Mouse (Mus musculus) megakaryocyte, embryonic 14.5 days (primary cell): Measurements from ENCODE around the gene Cherp. TPM values are rescaled to one million over a fixed set of nuclear protein-coding genes. Genes with fewer than 3 reads are reported as not detected.

Experiments used
- H3K27me3 ChIP-seq: replicated peaks from 2 replicates; pipeline ENCODE3; 2012; ENCODE audit warnings: inconsistent platforms
- H3K36me3 ChIP-seq: replicated peaks from 2 replicates; pipeline ENCODE3; 2012; ENCODE audit warnings: low read length, inconsistent platforms, mixed read lengths
- H3K4me1 ChIP-seq: 2 replicates; pipeline ENCODE4 v1.6.1; 2012; ENCODE audit warnings: inconsistent platforms
- H3K4me3 ChIP-seq: replicated peaks from 2 replicates; pipeline ENCODE3; 2012; ENCODE audit warnings: moderate library complexity, mild to moderate bottlenecking, inconsistent platforms
- H3K9me3 ChIP-seq: 2 replicates; pipeline ENCODE4 v1.6.1; 2012; ENCODE audit warnings: inconsistent platforms
- FLI1 ChIP-seq: IDR thresholded peaks from 2 replicates; pipeline ENCODE4 v1.6.1; 2012; ENCODE audit warnings: low read length, inconsistent platforms, mixed read lengths
- GATA1 ChIP-seq: IDR thresholded peaks from 3 replicates; pipeline ENCODE4 v1.6.1; 2012; ENCODE audit warnings: mixed read lengths, low read length, inconsistent platforms, borderline replicate concordance
- polyA plus RNA-seq: library from polyadenylated mRNA; stranded (reverse); fragments of >175 nt; gene quantifications from 2 replicates; pipeline ENCODE4 v1.2.3, GENCODE M21; 2012; ENCODE audit warnings: low replicate concordance; ENCODE audit not compliant: insufficient read depth

Cherp gene
- polyA plus RNA-seq, 1 experiment = 85.3 TPM

DNA sequence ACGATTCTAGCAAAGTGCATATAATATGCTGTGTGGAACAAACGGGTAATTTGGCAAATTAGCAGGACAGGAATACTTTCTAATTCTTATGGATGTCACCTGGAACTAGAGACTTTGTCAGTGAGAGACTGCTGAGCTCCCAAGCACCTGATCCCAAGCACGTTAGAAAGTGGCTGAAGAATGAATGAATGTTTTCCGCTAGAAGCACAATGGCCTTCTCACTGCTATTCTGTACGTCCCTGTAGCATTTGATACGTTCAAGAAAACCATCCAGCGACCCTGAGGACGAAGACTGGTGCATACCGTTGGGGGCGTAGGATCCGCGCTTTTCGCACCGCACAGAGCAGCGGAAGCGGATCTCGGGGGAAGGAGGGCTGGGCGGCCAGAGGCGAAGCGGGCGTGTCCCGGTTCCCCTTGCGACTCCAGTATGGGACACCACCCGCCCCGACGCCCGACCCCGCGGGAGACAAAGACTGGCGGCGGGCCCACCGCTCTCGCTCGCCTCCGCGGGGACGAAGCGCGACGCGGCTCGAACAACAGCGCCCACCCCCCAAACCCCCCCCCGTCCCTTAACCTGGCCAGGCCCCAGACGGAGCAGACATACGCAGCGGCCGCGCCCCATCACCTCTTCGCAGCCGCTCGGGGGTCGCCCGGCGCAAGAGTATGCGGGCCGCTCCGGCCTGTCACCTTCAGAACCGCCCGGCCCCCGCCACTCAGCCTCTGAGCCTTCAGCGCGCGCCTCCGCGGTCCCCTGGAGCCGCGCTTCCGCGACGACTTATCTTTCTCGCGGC, 54.3 kb downstream of the Cherp start:
- peaks cover 20% of the 10 kb centered on the region for H3K36me3 ChIP-seq
- TF ChIP-seq GATA1 (no peak), FLI1 (no peak)
- H3K27me3 ChIP-seq = no peaks in the 10 kb centered on the region
- H3K4me1 ChIP-seq = peaks cover 75% of the 10 kb centered on the region
- no peaks in the 10 kb centered on the region for H3K9me3 ChIP-seq
- H3K4me3 ChIP-seq = peak overlapping the region; percentile 96

DNA sequence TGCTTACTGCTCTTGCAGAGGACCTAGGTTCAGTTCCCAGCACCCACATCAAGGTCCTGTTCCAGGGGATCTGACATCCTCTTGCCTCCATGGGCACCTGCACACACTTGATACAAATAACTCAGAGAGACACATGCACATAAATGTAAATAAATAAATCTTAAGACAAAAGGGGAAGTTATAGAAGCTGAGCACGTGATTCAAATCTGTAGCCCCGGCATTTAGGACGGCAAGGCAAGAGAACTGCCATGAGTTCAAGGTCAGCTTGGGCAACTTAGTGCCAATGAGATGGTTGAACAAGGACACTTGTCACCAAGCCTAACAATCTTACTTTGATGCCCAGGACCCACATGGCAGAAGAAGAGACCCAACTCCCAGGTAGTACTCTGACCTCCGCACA, 57.0 kb downstream of the Cherp start:
- Histone ChIP-seq H3K27me3 (no peaks in the 10 kb centered on the region), H3K9me3 (no peaks in the 10 kb centered on the region), H3K36me3 (peaks cover 37% of the 10 kb centered on the region), H3K4me3 (no peak overlapping the region), H3K4me1 (peaks cover 90% of the 10 kb centered on the region)
- TF ChIP-seq FLI1 (no peak), GATA1 (no peak)

DNA sequence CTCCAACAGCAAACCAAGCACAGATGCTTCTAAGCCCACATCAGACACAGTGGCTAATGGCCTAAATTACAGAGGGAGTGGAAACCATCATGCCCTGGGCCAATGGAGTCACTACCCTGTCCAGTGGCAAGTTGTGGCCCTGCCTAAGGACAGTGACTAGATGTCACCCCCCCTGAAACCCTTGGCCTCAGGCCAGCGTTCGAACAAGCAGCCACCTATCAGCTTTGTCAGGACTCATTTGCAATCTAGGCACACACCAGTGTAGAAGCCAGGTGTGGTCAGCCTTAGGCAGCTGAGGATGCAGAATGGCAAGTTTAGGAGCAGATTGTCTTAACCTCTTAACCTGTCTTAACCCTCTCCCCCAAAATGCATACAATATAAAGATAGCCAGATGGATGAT, 59.8 kb downstream of the Cherp start:
- Histone ChIP-seq H3K4me1 (peaks cover 100% of the 10 kb centered on the region), H3K4me3 (no peak overlapping the region), H3K27me3 (no peaks in the 10 kb centered on the region), H3K9me3 (no peaks in the 10 kb centered on the region), H3K36me3 (peaks cover 56% of the 10 kb centered on the region)
- TF ChIP-seq FLI1 = no peak
- TF ChIP-seq GATA1 = no peak

DNA sequence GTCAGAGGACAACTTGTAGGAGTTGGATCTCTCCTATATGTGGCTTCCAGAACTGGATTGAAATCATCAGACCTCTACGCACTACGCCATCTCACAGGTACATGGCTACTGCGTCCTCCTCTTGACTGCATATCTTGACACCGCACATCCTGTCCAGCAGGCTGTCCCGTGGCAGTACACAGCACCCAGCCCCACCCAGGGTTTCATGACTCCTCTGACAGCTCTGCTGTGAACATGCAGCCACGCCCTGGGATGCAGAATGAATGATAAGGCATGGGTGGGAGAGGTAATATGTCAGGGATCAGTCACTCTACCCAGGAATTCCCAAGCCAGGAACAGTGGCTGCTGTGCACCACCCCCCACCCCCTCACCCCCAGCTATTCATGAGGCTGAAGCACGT, 61.2 kb downstream of the Cherp start:
- no peak for TF ChIP-seq FLI1
- TF ChIP-seq GATA1 = no peak
- Histone ChIP-seq H3K4me1 (peaks cover 100% of the 10 kb centered on the region), H3K36me3 (peaks cover 53% of the 10 kb centered on the region), H3K27me3 (no peaks in the 10 kb centered on the region), H3K9me3 (no peaks in the 10 kb centered on the region), H3K4me3 (peak overlapping the region; percentile 50)

Other genes with a start within 250 kb of the Cherp start
- 188 and 196 TPM in 2 replicates for gene Ap1m1, start 235.2 kb downstream of the Cherp start, polyA plus RNA-seq
- gene Gm10282, start 170.0 kb downstream of the Cherp start, polyA plus RNA-seq = 27.5 and 64.2 TPM in 2 replicates
- 21.5 and 29.5 TPM in 2 replicates for gene Klf2, start 156.2 kb downstream of the Cherp start, polyA plus RNA-seq
- 5.9 and 8.1 TPM in 2 replicates for gene Eps15l1, start 53.8 kb downstream of the Cherp start, polyA plus RNA-seq
- not detected in 2 replicates for gene Calr3, start 31.4 kb downstream of the Cherp start, polyA plus RNA-seq
- 0.77 and 1.3 TPM in 2 replicates for gene 1700030K09Rik, start 31.3 kb downstream of the Cherp start, polyA plus RNA-seq
- gene Slc35e1, start 17.4 kb upstream of the Cherp start, polyA plus RNA-seq = 2.1 and 2.4 TPM in 2 replicates
- gene Med26, start 73.0 kb upstream of the Cherp start, polyA plus RNA-seq = 19.9 and 33.8 TPM in 2 replicates
- 5.6 and 10.9 TPM in 2 replicates for gene Smim7, start 95.9 kb upstream of the Cherp start, polyA plus RNA-seq
- 3.5 TPM in 1 of 2 replicates, not detected in the other for gene Tmem38a, start 96.8 kb upstream of the Cherp start, polyA plus RNA-seq
- 0.11 and 0.58 TPM in 2 replicates for gene Nwd1, start 171.5 kb upstream of the Cherp start, polyA plus RNA-seq
- gene Sin3b, start 248.1 kb upstream of the Cherp start, polyA plus RNA-seq = 104 and 124 TPM in 2 replicates